Mouse (Mus musculus) cerebral cortex, adult 2 months (tissue): Measurements from ENCODE around the gene Gramd1c.

Source experiments
- WGBS: fragments of 180-500 bp; shearing (Covaris S2); methylation state at CpG from one replicate; pipeline ENCODE4 v1.1.7; 2018; 5-methylcytosine and 5-hydroxymethylcytosine counted together

The Gramd1c gene

GRCm38 (mm10) chr16:43958038-43958437, 105.1 kb downstream of the Gramd1c start:
- 86% methylated on average over 4 of the region's 4 CpGs for WGBS

GRCm38 (mm10) chr16:43954913-43955312, 108.2 kb downstream of the Gramd1c start:
- WGBS = 74% methylated on average over 6 of the region's 6 CpGs

GRCm38 (mm10) chr16:43951591-43951990, 111.6 kb downstream of the Gramd1c start:
- WGBS = 70% methylated on average over 4 of the region's 4 CpGs

DNA sequence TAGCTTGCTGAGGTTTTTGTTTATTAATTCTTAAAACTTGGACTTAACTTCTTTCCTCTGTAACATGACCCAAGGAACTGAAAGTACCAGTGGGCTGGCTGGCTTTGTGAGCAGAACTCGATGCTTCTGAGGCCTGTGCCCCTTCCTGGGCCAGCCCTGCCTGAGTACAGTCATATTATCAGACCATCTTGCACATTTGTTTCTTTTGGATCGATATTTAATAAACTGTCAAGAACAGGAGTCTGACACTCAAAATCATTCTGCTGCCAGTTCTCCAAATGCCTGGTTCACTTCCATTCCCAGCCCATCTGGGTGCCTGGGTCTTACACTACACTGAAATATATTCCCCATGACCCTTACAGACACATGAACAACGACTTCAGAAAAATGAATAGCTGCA, 117.3 kb downstream of the Gramd1c start:
- 43% methylated on average over 3 of the region's 3 CpGs for WGBS

- WGBS = 74% methylated on average over 3 of the region's 3 CpGs
Observed at GRCm38 (mm10) chr16:43945351-43945750, 117.8 kb downstream of the Gramd1c start.

GRCm38 (mm10) chr16:43940846-43941245, 122.3 kb downstream of the Gramd1c start:
- WGBS = 94% methylated on average over 4 of the region's 4 CpGs

- WGBS = 37% methylated on average over 3 of the region's 3 CpGs
Observed at GRCm38 (mm10) chr16:43935892-43936291, 127.3 kb downstream of the Gramd1c start.

- 39% methylated on average over 3 of the region's 3 CpGs for WGBS
Observed at GRCm38 (mm10) chr16:43935367-43935766, 127.8 kb downstream of the Gramd1c start.

DNA sequence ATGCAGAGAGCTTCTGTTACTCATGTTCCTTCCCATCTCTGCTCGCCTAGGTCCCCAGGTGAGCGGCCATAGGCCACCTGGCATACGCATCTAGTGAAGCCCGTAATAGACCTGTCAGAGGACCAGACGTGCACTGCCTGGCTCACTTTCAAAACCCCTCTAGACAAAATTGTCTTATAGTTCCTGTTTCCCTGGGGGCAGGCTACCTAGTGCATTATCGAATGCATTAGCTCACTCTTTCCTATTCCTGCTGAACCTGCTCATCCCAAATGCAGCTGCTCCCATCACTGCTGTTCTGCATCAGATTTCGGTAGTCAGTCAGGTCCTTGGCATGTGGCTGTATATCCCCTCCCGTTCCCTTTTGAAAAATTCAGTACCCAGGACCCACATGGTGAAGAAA, 128.3 kb downstream of the Gramd1c start:
- WGBS = 78% methylated on average over 8 of the region's 8 CpGs

DNA sequence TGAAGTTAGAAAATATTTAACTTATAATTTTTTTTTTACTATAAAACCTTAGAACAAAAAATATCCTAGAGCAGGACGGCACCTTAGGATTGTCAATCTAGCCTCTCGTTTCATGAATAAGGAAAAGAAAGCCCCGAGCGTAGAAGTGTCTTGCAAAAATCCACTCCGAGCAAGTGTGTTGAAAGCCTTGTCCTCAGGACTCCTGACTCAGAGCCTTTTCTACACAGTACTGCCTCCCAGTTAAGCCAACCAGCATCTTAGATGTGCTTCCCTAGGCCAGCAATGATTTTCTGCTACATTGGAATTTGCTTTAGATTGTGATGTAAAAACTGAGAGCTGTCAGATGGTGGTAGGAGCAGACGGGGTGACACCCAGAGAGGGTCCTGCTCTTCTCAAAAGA, 130.1 kb downstream of the Gramd1c start:
- WGBS = 47% methylated on average over 6 of the region's 6 CpGs

DNA sequence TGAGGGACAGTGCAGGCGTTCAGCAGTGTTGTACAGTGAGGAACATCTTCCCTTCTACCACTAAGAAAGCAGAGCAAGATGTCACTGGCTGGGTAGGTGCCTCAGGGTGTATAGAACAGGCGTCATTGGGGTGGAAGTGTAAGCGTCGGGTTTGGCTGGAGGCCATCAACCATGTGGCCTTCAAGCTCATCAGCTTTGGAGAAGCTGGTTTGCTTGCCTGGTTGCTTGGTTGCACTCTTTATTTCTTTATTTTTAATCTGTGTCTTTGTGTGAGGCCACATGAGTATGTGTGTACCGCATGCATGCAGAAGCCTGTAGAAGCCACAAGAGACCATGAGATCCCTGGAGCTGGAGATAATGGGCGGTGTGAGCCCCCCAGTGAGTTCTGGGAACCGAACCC, 130.8 kb downstream of the Gramd1c start:
- 69% methylated on average over 7 of the region's 7 CpGs for WGBS

GRCm38 (mm10) chr16:43931502-43931901, 131.6 kb downstream of the Gramd1c start:
- WGBS = 35% methylated on average over 3 of the region's 3 CpGs
